Mouse (Mus musculus): ENCODE measurements around the gene Dlk2.
A peak's percentile ranks its signal among the peaks of the same experiment; 100 is the strongest.

The Dlk2 gene

GRCm38 (mm10) chr17:46327413-46327905, 30.2 kb downstream of the Dlk2 start:
- no peak for DNase-seq

DNA sequence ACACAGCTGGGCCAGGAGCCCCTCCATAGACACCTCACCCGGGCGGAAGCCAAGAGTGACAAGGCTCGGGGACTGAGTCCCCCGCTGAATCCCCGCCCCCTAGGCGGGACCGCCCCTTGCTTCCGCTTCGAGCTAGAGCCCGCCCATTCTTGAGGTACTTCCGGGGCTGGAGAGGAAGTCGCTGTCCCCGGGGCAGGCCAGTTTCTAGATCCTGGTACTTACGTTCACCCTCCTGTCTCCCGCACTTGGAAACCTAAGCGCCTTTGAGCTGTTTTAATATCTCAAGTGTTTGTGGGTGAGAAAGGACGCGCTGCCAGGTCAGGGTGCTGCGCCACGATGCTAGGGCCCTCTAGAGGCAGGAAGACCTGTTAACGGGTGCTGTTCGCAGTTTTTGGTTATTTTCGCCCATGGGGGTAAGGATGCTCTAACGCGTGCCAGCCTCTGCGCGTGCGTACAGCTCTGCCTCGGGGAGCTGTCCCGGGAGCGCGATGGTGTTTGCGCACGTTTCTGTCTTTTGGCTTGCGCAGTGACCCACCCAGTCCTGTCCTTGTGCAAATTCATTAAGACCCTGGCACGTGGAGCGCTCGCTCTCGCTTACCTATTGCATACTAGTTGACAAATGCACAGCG, 30.8 kb downstream of the Dlk2 start, which contains the start of gene Abcc10:
Gene Abcc10, minus strand, starts transcription at position 447 of the 629 bp plus-strand sequence.
- peak; percentile 98 for DNase-seq

DNA sequence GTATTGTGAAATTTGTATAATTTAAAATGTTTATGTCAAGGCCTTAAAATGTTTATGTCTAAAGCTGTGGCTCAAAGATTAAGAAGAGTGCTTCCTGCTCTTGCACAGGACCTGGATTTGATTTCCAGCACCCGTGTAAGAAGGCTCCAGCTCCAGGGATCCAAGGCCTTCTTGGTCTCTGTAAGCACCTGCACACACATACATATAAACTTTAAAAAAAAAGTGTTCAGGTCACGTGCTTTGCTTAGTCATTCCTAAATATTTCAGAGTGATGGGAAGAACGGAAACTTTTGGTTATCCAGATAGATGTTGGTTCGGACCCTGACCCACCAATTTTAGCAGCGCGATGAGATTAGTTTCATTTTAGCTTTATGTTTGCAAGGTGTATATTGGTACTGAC, 31.5 kb downstream of the Dlk2 start:
- DNase-seq, result no peak

GRCm38 (mm10) chr17:46336475-46336874, 39.3 kb downstream of the Dlk2 start:
- DNase-seq, result no peak

DNA sequence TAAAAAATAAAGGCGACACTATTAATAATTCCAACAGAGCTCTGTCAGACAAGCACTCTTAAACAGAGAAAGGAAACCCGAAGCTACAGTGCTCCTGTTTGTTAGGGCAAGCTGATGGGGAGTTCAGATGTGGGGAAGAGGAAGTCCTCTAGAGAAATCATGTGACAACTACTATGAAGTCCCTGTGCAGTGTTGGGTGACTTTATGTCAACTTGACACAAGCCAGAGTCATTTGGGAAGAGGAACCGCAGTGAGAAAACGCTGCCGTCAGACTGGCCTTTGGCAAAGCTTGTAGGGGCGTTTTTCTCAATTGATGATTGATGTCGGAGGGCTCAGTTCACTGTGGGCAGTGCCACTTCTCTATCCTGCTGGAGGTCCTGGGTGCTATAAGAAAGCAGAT, 44.0 kb downstream of the Dlk2 start:
- DNase-seq, result no peak

DNA sequence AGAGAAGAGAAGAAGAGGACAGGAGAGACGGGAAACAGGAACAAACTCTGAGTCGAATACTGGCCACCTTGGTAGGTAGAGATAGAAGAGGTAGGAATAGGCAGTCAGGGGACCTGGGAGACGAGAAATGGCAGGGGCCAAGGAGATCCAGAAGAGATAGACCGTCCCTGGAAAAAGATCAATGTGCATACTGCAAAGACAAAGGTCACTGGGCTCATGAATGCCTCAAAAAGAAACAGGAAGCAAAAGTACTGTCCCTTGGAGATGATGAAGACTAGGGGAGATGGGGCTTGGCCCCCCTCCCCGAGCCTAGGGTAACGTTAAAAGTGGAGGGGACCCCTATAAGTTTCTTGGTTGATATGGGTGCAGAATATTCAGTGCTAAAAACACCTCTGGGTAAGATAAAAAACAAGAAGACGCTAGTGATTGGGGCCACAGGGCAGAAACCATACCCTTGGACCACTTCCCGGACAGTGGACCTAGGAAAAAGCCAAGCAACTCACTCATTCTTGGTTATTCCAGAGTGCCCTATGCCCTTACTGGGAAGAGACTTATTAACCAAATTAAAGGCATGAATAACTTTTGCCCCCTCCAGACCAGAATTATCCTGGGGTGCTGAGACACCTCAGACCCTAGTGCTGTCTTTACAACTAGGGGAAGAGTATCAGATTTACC, 53.9 kb downstream of the Dlk2 start:
- DNase-seq, result no peak
